Mouse (Mus musculus): ENCODE measurements around the gene Zdhhc17.

Zdhhc17 gene

GRCm38 (mm10) chr10:110921890-110922289 lies 88.0 kb downstream of the Zdhhc17 start:
- DNase-seq (ENCODE audit: low read depth, low spot score), result no peak

- DNase-seq (ENCODE audit: low read depth, low spot score), result peak; percentile 22
These were observed 89.5 kb downstream of the Zdhhc17 start for GRCm38 (mm10) chr10:110920368-110920950.

- DNase-seq (ENCODE audit: low read depth, low spot score), result peak; percentile 90
These were observed 90.2 kb downstream of the Zdhhc17 start, which contains the start of gene Csrp2 for GRCm38 (mm10) chr10:110919531-110920343. TSS of gene Csrp2 (plus strand) at chr10:110919789.

GRCm38 (mm10) chr10:110918414-110919391 lies 91.2 kb downstream of the Zdhhc17 start:
- peak; percentile 24 for DNase-seq (ENCODE audit: low read depth, low spot score)

GRCm38 (mm10) chr10:110917521-110917920 lies 92.4 kb downstream of the Zdhhc17 start:
- no peak for DNase-seq (ENCODE audit: low read depth, low spot score)

- no peak for DNase-seq (ENCODE audit: low read depth, low spot score)
These were observed 93.1 kb downstream of the Zdhhc17 start for GRCm38 (mm10) chr10:110916666-110917344.

GRCm38 (mm10) chr10:110903862-110904261 lies 106.1 kb downstream of the Zdhhc17 start:
- DNase-seq (ENCODE audit: low read depth, low spot score), result no peak

GRCm38 (mm10) chr10:110899744-110900501 lies 110.0 kb downstream of the Zdhhc17 start:
- DNase-seq (ENCODE audit: low read depth, low spot score), result no peak

Measured in embryo, embryonic 11.5 days (tissue).